Mouse (Mus musculus) megakaryocyte, embryonic 14.5 days (primary cell): ENCODE results near the gene Ssbp3.

ENCODE experiments used
- FLI1 ChIP-seq: IDR thresholded peaks from 2 replicates; pipeline ENCODE4 v1.6.1; 2012; ENCODE audit warnings: low read length, inconsistent platforms, mixed read lengths
- GATA1 ChIP-seq: IDR thresholded peaks from 3 replicates; pipeline ENCODE4 v1.6.1; 2012; ENCODE audit warnings: mixed read lengths, low read length, inconsistent platforms, borderline replicate concordance

DNA sequence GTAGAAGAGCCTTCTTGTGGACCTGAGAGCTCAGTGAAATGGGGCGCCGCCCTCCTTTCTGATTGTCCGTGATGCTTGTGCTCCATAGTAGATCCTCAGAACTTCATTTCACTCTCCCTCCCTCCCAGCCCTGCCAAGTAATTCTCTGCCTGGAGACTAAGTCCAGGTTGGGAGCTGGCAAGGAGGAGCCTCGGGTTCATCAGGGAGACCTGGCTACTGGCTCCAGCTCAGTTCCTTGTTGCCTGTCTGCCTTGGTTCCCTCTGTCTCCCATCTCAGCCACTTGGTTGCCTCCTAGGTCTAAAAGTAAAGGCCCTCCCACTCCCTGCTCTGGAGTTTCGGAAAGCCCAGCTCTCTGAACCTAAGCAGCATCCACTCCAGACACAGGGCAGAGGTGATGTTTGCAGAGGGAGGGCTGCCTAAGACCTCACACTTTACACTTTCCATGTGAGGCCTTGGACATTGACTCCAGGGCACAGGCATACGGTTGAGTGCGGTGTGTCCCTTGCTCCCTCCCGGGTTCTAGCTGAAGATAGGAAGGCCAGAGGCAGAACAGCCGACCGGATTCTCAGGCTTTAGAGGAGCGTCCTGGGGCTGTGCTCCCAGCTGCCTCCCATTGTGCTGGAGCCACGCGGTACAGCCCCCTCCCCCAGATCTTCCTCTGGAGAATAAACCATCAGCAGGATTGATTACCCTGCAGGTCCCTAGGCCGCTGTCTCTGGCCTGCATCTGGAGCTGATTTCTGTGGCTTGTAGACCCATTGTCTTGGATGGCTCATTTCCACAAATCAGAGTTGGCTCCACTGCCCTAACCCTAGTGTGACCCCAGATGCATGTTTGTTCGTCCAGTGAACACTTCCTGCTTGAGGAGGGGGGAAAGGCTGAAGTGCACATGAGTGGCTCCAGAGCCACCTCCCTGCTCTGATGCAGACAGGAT is 75.7 kb downstream of the Ssbp3 start:
- TF ChIP-seq GATA1 (no peak), FLI1 (no peak)
